Mouse (Mus musculus) naive thymus-derived CD4-positive, alpha-beta T cell, adult 2 months (primary cell): Measurements from ENCODE around the gene Dnmt3a.

Source experiments
- DNase-seq: peaks from one replicate; pipeline ENCODE4 v3.0.0-alpha.2; 2011; ENCODE audit warnings: low read depth

The Dnmt3a gene

DNA sequence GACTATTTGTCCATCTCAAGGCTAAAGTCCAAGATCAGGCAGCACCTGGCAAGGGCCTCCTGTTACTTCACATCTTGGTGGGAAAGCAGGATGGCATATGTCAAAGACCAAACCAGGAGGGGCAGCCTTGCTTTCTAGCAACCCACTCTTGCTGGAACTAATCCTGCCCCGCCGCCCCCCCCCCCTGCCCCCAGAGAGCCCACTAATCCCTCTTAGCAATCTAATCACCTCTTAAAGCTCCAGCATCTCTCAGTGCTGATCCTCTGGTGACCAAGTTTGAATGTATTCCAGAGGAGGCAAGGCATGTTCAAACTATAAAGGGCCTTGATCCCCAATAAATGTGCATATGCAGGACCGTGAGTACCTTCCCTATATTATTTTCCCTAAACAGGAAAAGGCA, 18.8 kb upstream of the Dnmt3a start:
- DNase-seq: no peak

DNA sequence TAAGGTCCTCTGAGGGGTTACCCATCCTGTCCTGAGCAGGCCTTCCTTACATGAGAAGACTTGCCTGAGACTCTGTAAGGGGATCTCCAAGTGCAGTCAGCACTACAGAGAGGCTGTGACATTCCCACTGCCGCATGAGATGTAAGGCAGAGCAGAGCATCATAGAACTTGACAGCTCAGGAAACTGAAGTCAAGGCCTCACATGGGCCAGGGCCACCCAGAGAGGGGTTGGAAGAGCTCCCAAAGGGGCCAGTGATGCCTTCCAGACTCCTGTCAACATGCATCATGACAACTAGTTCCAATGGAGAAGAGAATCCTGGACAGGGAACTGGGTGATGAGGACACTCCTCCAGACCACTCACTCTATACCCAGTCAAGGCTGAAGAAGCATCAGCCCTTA, 18.3 kb upstream of the Dnmt3a start:
- DNase-seq: no peak

DNA sequence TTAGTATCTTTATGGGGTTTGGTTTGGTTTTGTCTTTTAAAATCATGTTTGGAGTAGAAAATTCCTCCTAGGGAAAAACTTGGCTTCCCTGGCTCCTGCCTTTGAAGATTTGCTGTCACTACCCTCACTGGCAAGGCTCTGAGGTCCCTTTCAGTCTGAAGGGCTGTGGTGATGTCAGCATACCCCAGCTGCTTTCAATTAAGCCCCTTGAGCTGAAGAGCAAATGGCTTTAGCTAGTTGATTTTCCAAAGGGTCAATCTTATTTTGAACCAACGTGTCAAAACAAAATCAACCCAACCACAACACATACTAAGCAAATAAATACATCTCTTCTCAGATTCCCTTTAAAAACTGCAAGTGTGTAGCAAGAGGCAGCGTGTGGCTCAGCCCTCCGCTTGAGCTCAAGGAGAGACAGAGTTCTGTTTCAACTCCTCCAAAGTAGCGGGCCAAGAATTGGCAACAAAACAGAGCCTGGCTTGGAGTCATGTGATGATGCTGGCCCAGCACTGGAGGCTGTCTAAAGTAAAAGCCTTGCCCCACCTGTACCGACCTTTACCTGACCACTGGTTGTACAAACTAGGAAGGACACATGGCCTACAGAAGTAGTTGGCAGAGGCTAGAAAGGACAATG, 17.3 kb upstream of the Dnmt3a start:
- DNase-seq: no peak

DNA sequence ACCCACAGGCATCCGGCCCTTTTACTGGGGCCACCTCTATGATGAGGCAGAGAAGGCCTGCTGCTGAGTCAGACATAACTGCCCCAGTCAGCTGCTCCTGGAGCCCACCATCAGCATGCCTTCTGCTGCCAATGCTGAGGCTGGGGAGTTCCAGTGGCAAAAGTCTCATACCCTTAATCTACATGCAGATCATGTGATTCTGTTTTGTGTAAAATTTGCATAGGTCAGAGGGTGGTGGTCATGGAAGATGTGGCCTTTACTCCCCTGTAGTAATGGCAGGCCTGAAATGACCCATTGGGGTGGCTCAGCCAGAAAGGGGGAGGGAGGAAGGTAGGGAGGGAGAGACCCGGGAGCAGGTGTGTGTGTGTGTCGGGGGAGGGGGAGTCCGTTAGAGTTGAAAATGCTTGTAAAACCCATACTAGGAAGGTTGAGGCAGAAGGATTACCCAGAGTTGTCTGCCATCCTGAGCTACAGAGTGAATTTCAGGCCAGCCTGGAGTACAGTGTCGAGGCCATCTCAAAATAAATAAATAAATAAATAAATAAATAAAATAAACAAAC, 16.1 kb upstream of the Dnmt3a start:
- no peak for DNase-seq

DNA sequence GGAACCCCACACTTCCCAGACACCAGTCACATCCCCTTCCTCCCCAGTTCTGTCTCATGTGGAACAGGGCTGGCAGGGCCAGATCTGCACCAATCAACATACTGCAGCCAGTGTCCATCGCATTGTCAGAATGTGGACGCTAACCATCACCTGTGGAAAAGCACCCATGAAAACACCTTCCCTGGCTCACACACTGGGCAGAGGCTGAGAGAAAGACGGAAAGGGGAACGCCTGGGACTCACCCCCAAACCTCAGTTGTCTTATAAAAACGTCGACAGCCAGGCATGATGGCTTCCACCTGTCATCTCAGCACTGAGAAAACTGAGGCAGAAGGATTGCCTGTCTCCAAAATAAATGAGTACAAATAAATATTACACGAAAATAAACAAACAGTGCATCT, 14.6 kb upstream of the Dnmt3a start:
- DNase-seq: no peak

DNA sequence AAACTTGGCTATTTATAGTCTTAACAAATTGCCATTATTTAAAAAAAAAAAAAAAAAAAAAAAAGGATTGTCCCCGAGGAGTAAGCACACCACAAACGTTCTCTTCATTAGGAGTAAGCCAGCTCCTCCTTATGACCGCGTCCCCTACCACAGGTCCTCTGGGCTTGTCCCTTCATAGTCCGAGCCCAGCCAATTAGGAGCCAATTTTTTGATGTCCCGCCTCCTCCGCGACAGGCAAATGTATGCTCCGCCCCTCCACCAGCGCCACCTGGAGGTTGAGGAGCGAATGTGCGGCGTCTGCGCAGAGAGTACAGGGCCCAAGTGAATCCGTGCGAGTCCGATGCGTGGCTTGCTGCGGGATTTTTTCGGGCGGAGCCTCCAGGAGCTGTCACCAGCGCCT, 14.1 kb upstream of the Dnmt3a start:
- DNase-seq: peak; percentile 94

DNA sequence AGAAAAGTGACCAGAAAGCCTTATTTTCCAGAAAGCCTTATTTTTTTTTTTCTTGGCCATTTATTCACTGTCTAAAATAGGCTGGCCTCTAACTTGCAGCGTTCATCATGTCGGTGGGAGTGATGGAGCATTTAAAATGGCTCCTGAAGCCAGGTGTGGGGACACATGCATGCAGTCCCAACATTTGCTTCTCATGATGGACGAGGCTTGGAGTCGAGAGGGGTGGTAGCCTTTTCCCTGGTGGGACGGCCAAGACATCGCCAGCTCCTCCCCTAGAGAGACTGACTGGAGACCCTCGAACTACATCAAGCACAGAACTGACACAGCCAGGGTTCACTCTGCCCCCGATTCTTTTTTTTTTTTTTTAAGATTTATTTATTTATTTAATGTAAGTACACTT, 13.6 kb upstream of the Dnmt3a start:
- no peak for DNase-seq

DNA sequence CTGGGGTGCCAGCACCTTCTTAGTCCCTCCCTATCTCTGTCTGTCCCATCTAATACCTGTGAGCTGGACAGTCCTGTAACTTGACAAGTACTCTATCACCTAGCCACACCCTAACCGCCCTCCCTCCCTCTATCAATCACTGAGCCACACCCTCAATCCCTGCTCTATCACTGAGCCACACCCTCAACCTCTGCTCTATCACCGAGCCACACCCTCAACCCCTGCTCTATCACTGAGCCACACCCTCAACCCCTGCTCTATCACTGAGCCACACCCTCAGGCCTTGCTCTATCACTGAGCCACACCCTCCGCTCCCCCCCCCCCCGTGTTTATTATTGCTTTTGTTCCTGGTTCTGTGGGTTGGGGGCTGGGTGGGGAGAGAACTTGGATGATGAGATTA, 10.2 kb upstream of the Dnmt3a start:
- DNase-seq: no peak

DNA sequence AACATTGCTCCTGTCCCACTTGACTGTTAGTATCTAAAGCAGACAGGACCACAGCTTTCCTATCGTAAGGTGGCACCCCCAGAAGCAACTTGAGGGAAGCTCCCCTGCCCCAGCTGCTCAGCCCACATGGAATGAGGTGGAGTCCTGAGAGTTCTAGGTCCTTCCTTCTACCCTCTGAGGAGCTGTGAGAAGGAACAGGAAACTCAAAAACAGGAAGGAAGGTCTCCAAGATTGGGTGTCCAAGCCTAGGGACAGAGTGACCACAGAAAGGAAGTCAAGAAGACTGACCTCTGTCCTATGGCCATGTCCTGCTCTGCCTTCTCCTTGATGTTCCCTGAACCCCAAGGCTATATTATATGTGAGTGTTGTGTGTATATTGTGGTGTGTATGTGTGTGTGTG, 6.3 kb upstream of the Dnmt3a start:
- no peak for DNase-seq

DNA sequence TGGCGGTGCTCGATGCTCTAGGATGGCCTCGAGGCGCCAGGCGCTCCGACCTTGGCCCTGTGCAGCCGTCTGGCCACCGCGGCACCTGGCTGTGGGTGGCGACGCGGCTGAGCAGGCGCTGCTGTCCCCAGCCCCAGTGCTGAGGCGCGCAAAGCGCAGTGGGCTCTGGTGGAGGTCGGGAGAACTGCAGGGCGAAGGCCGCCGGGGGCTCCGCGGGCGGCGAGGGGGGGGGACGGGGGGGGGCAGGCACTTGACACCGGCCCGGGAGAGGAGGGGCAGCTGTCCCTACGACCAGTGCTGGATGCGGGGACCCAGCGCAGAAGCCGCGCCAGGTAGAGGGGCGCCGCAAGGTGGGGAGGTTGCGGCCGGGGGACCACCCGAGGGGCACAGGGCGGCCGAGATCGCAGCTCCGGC, 471 bp downstream of the Dnmt3a start:
- DNase-seq: peak; percentile 86

DNA sequence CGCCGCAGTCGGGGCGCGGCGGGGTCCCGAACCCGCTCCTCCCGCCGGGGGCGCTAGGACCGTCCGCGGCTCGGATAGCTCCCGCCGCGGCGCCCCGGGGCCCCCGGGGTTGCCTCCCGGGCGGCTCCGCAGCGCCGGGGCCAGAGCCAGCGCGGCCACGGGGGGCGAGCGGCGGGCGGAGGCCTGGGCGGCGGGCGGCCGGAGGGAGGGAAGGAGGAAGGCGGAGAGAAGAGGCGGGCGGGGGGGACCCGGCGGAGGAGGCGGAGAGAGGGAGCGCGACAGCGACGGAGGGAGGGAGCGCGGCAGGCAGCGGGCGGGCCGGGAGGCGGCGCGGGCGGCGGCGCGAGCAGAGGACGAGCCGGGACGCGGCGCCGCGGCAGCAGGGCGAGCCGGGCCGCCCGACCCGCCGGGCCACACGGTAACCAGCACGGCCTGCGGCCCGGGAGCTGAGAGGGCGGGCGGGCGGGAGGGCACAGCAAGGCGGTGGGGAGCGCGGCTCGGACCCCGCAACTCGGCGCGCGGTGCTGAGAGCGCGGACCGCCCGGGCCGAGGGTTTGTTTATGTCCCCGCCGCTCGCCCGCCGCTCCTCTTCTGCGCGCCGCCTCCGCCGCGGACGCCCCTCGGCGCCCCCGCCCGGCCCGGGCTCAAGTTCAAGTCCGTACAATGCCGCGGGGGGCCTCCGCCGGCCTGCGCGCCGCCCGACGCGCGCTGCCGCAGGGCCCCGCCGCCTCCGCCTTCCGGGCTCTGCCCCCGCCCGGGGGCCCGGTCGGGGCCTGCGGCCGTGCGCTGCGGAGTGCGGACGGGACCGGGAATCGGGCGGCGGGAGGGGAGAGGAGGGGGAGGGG, 1.1 kb downstream of the Dnmt3a start:
- peak; percentile 64 for DNase-seq

DNA sequence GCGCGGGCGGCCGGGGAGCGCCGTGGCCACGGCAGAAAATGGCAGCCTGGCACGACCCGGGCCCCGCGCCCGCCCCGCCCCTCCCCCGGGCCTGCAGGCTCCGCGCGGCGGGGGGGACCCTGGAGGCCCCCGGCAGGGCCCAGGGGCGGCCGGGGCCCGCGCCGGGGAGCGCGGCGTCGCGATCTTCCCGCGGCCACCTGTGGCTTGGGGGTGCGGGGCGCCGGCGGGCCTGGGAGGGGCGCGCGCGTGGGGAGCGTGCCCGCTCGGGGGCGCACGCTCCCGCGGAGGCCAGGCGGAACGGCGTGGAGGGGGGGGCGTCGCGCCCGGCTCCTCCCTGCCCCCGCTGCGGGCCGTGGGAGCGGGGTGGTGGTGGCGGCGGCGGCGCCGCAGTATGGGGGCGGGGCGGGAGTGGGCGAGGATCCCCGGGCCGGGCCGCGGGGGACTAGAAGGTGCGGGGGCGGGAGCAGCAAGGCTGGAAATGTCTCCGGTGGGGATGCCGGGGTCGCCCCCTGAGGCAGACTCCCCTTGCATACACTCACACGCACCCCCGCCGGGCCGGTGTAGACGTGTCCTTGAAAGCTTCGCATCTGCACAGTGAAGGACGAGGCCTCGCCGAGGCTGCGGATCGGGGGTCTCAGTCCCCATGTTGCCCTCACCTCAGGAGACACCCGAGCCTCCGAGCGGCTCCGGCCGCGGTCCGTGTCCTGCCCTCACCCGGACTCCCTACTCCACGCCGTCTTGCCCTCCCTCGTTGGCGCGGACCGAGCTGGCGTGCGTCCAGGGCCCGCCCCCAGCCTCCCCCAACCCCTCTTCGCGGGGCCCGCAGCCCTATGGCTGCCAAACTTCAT, 2.0 kb downstream of the Dnmt3a start:
- peak; percentile 63 for DNase-seq

DNA sequence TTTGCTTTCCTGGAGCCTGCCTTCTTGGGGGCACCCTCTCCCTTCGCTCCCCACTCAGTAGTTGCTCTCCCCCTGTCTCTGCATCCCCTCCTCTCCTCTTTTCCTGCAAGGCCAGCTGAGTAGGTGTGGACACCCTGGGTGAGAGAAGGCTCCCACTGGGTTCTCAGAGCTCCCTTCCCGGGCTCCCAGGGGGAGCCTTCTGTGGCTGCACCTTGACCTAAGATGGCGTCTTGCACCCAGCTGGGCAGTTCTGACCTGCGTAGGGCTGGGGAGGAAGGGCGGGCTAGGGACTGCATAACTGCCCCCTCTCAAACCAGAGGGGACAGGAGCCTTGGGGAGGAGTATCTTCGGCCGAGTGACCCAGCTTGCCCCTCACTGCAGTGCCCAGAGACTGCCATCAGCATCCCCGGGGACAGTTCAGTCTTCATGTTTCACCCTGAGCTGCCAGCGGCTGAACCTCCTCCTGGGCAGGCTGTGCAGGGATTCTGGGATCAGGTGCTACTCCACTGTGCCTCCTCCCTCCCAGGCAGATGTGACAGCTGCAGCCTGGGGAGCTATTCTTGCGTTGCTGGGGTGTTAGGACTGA, 2.7 kb downstream of the Dnmt3a start:
- DNase-seq: peak; percentile 25

DNA sequence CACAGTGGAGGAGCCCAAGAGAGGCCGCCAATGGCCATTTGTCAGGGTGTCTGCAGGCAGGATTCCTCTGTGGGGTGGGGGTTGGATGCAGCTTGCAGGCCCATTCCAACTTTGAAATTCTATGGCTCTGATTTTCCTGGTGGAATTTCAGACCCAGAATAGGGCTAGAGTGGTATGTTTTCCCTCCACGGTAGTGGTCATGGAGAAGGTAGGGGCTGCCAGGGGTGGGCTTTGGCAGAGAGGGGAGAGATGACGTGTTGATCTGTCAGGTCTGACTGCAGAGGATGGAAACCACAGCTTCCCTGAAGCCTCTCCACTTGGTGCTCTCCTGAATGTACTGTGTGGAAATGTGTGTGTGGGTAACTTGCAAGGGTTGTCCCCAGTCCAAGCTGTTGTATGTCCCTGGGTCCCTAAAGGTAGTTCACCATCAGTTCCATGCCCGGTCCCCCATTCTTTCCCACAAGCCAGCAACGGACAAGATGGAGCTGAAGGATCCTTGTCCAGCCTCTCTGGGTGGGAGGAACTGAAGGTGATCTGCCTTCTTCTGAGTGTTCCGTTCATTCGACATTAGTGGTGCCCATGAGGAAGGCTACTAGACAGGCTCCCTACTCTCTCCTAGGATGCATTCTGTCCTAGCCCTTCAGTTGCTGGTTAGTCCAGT, 3.8 kb downstream of the Dnmt3a start:
- DNase-seq: no peak

DNA sequence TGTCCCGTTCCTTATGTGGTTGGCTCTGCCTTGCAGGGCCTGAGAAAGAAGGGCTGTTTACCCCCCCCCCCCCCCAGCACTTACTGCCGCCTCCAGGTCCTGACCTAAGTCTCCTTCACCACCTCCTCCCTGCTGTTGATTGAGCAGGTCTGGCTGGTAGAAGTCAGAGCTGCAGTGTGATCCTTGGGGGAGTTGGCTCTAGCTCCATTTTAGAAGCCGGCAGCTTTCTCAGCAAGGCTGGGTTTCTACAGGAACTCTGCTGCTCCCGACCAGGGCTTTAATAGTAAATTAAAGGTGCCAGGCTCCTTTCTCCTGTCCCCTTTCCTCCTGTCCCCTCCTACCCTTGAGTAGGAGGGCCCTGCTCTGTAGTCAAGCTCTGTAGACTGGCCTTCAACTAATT, 4.6 kb downstream of the Dnmt3a start:
- no peak for DNase-seq

DNA sequence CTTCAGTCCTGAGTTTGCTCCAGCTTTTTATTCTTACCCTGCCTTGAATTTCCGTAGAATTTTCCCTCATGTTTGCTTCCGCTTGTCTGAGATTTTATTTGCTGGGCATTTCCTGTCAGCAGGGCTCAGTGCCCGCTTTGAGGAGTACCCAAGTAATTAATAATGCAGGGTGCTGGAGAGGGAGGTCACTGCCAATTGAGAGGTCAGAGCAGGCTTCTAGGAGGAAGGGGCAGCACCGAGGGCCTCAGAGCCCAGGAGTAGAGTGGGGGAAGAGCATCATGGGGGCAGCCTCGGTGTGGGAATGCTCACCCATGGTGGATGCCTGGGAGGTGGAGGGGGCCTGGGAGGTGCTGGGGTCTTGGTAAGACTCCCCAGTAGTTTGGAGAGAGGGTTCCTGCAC, 5.8 kb downstream of the Dnmt3a start:
- no peak for DNase-seq

DNA sequence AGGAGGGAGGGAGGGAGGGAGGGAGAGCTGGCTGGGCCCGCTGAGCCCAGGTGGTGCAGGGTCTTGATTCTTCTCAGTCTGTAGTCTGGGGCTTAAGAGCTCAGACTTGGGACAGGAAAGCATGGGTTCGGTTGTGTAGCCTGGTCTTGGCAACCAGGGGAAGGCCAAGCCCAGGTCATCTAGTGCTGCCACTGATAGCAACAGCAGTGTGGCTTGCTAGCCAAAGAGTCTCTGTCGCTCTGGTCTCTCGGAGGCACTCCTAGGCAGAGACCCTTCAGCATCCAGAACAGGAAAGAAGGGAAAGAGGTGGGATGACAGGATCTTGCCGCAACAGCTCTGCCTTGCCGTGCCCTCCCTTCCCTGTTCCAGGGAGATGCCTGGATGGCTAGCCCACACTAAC, 6.4 kb downstream of the Dnmt3a start:
- DNase-seq: no peak

DNA sequence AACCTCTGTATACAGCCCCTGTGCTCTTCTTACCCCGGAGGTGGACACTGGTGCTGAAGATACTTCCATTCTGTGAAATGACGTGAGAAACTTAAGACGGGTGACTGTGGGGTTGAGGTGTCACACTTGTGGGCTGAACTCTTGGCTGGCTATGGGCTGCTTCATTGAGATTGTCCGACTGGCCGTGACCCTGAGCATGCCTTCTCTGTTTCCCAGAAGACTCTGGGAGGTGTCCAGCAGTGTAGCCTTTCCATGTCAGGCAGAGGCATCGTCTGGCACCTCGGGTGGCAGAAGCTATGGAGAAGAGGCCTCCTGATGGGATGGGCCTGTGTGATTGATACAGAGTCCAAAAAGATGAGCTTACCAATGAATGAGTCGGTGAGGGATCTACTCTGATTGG, 7.3 kb downstream of the Dnmt3a start:
- no peak for DNase-seq

DNA sequence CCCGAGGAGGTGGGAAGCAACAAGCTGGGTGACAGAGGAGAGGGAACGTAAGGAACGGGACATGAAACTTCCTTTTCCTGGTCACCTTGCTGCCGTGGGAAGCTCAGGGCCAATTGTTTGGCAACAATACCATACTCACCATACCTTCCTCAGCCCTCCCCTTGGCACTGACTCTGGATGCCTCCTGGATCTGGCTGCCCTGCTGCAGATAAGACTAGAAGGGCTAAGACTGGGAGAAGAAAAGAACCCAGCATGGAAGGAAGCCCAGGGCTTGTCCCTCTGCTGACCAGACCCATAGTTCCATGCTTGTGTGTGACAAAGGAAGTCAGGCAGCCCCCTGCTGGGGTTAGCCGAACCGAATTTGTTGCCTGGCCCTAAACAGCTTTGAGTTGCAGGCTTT, 9.6 kb downstream of the Dnmt3a start:
- DNase-seq: no peak

DNA sequence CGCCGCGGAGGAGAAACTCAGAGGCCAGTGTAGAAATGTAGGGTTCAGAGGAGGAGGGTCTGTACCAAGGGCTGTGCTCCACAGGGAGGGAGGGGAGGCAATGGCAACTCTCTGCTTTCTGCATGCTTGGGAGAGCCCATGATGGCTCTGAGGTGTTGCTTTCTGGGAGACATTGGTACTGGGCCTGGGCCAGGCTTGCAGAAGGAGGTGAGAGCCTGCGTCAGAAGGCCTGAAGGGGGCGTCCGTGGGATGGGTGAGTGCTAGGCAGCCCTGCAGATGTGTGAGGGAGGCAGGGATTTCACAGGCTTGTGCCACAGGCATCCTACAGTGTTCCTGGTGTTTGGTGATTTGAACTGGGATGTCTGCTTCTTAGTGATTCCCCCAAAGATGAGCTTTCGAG, 11.2 kb downstream of the Dnmt3a start:
- DNase-seq: no peak

DNA sequence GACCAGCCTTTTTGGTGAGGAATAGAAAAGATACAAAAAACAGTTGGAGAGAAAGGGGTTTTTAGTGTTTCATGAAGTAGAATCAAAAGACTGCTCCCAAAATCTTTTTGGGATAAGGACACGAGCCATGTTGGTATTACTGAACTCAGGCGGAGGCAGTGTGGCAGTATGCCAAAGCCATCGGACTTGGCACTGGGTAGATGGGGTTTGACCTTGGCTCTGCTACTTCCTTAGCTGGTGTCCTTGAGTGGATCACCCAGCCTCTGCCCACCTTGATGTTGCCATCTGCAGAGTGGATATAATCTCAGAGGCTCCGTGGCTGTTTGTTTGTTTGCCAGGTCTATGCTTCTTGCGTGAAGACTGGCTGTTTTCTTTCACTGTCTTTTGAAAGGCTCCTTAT, 11.8 kb downstream of the Dnmt3a start:
- no peak for DNase-seq

DNA sequence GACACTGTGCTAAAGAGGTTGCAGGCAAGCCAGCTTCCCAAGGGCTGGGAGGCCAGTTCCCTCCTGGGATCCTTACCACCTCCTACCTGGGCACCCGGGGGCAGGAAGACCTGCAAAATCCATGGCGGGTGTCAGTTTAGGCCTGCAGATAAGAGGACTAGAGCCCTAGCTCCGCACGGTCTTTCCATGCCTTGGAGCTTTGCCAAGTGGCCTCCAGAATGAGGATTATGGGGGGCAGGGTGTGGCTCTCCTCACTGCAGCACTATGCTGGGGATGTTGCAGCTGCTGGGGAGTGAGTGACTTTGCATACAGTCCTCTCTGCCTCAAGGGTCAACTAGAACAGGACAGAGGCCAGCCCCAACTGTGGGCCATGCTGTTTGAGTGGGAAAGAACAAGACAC, 14.1 kb downstream of the Dnmt3a start:
- no peak for DNase-seq
